Mouse (Mus musculus) kidney, embryonic 16.5 days (tissue): Measurements from ENCODE around the gene Galnt9. TPM values are rescaled to one million over a fixed set of nuclear protein-coding genes. Genes with fewer than 3 reads are reported as not detected.

Source experiments
- ATAC-seq: fragments of 200-750 bp; cut with Nextera tagmentation; 2 replicates; pipeline ENCODE4 v1.8.0; 2017; ENCODE audit warnings: moderate TSS enrichment; ENCODE audit not compliant: low FRiP score, low TSS enrichment
- H3K27ac ChIP-seq: fragments of 300-500 bp; sonication (generic); 2 replicates; pipeline ENCODE4 v1.5.1; 2014; ENCODE audit warnings: low read length
- H3K27me3 ChIP-seq: fragments of 300-500 bp; sonication (generic); 2 replicates; pipeline ENCODE4 v1.6.1; 2014; ENCODE audit warnings: low read length, control low read depth, mixed read lengths; ENCODE audit not compliant: insufficient read depth
- H3K36me3 ChIP-seq: fragments of 300-500 bp; sonication (generic); 2 replicates; pipeline ENCODE4 v1.6.1; 2014; ENCODE audit warnings: low read length, control low read depth, mixed read lengths; ENCODE audit not compliant: insufficient read depth
- H3K4me1 ChIP-seq: fragments of 300-500 bp; sonication (generic); 2 replicates; pipeline ENCODE4 v1.6.1; 2014; ENCODE audit warnings: low read length, control low read depth, mixed read lengths; ENCODE audit not compliant: insufficient read depth
- H3K4me2 ChIP-seq: fragments of 300-500 bp; sonication (generic); replicated peaks from 2 replicates; pipeline ENCODE4 v1.6.1; 2014; ENCODE audit warnings: low read depth, low read length
- H3K4me3 ChIP-seq: fragments of 300-500 bp; sonication (generic); 2 replicates; pipeline ENCODE4 v1.5.1; 2014; ENCODE audit warnings: mild to moderate bottlenecking, low read length
- H3K9ac ChIP-seq: fragments of 300-500 bp; sonication (generic); replicated peaks from 2 replicates; pipeline ENCODE4 v1.6.1; 2014; ENCODE audit warnings: low read length
- H3K9me3 ChIP-seq: fragments of 300-500 bp; sonication (generic); 2 replicates; pipeline ENCODE4 v1.6.1; 2016; ENCODE audit warnings: low read length, control low read depth
- WGBS: fragments of 180-500 bp; shearing (Covaris S2); extraction: QIAGEN DNeasy Blood & Tissue Kit; methylation state at CpG from one replicate; pipeline ENCODE4 v1.1.7; 2014; 5-methylcytosine and 5-hydroxymethylcytosine counted together
- polyA plus RNA-seq: library from polyadenylated mRNA; unstranded; fragments of >200 nt; fragmentation: Nextera tagmentation; extraction: Ambion mirVana; gene quantifications from 2 replicates; pipeline ENCODE4 v1.2.1, GENCODE M21; 2015

The Galnt9 gene
- polyA plus RNA-seq, 1 experiment from 2014 or later, result 0.44 TPM

GRCm38 (mm10) chr5:110526556-110526955 lies 17.6 kb upstream of the Galnt9 start:
- no peak overlapping the region for H3K4me2 ChIP-seq
- H3K36me3 ChIP-seq, result no peaks in the 10 kb centered on the region
- H3K9ac ChIP-seq, result no peak overlapping the region
- no peaks in the 10 kb centered on the region for H3K27me3 ChIP-seq
- 85% methylated on average over 4 of the region's 4 CpGs for WGBS
- H3K4me1 ChIP-seq, result no peaks in the 10 kb centered on the region
- no peak for ATAC-seq
- H3K27ac ChIP-seq, result no peak overlapping the region
- no peaks in the 10 kb centered on the region for H3K9me3 ChIP-seq
- H3K4me3 ChIP-seq, result no peak overlapping the region

- H3K4me1 ChIP-seq, result no peaks in the 10 kb centered on the region
- peaks cover 4% of the 10 kb centered on the region for H3K9me3 ChIP-seq
- 60% methylated on average over 4 of the region's 4 CpGs for WGBS
- H3K4me2 ChIP-seq, result no peak overlapping the region
- H3K27ac ChIP-seq, result no peak overlapping the region
- no peak overlapping the region for H3K9ac ChIP-seq
- ATAC-seq, result no peak
- H3K36me3 ChIP-seq, result no peaks in the 10 kb centered on the region
- no peaks in the 10 kb centered on the region for H3K27me3 ChIP-seq
- H3K4me3 ChIP-seq, result no peak overlapping the region
Measured at GRCm38 (mm10) chr5:110531091-110531490, 13.1 kb upstream of the Galnt9 start.

- Histone ChIP-seq H3K4me1 (no peaks in the 10 kb centered on the region), H3K4me3 (no peak overlapping the region), H3K9ac (no peak overlapping the region), H3K36me3 (no peaks in the 10 kb centered on the region), H3K9me3 (peaks cover 4% of the 10 kb centered on the region), H3K27ac (no peak overlapping the region), H3K27me3 (no peaks in the 10 kb centered on the region), H3K4me2 (no peak overlapping the region)
- 81% methylated on average over 1 of the region's 1 CpGs for WGBS
- ATAC-seq, result no peak
Measured at GRCm38 (mm10) chr5:110534402-110534801, 9.8 kb upstream of the Galnt9 start.

GRCm38 (mm10) chr5:110535964-110536363 lies 8.2 kb upstream of the Galnt9 start:
- no peak overlapping the region for H3K9ac ChIP-seq
- ATAC-seq, result no peak
- no peak overlapping the region for H3K27ac ChIP-seq
- peaks cover 4% of the 10 kb centered on the region for H3K9me3 ChIP-seq
- no peaks in the 10 kb centered on the region for H3K36me3 ChIP-seq
- H3K27me3 ChIP-seq, result no peaks in the 10 kb centered on the region
- H3K4me1 ChIP-seq, result no peaks in the 10 kb centered on the region
- WGBS, result 67% methylated on average over 8 of the region's 8 CpGs
- H3K4me2 ChIP-seq, result no peak overlapping the region
- no peak overlapping the region for H3K4me3 ChIP-seq

GRCm38 (mm10) chr5:110540947-110541346 lies 3.2 kb upstream of the Galnt9 start:
- WGBS, result 61% methylated on average over 2 of the region's 2 CpGs
- no peak overlapping the region for H3K9ac ChIP-seq
- peaks cover 5% of the 10 kb centered on the region; the same call in 1 of the 2 replicates for H3K4me1 ChIP-seq
- no peak overlapping the region for H3K4me2 ChIP-seq
- H3K9me3 ChIP-seq, result no peaks in the 10 kb centered on the region
- peaks cover 36% of the 10 kb centered on the region for H3K27me3 ChIP-seq
- no peak for ATAC-seq
- H3K36me3 ChIP-seq, result no peaks in the 10 kb centered on the region
- no peak overlapping the region for H3K27ac ChIP-seq
- no peak overlapping the region for H3K4me3 ChIP-seq

- no peaks in the 10 kb centered on the region for H3K9me3 ChIP-seq
Measured at GRCm38 (mm10) chr5:110541456-110541855, 2.7 kb upstream of the Galnt9 start.

GRCm38 (mm10) chr5:110544691-110545069 lies 525 bp downstream of the Galnt9 start:
- Histone ChIP-seq H3K9ac (no peak overlapping the region), H3K9me3 (no peaks in the 10 kb centered on the region), H3K4me2 (peak overlapping the region; percentile 62), H3K27ac (no peak overlapping the region), H3K4me3 (peak overlapping the region; percentile 12; the same call in 1 of the 2 replicates), H3K27me3 (peaks cover 43% of the 10 kb centered on the region), H3K36me3 (no peaks in the 10 kb centered on the region), H3K4me1 (peaks cover 5% of the 10 kb centered on the region; the same call in 1 of the 2 replicates)
- peak; percentile 51 for ATAC-seq
- WGBS, result 1% methylated on average over 24 of the region's 24 CpGs

More at GRCm38 (mm10) chr5:110541456-110541855, 2.7 kb upstream of the Galnt9 start:
- no peak overlapping the region for H3K9ac ChIP-seq
- H3K27ac ChIP-seq, result no peak overlapping the region
- no peak overlapping the region for H3K4me2 ChIP-seq
- H3K4me3 ChIP-seq, result no peak overlapping the region
- H3K27me3 ChIP-seq, result peaks cover 40% of the 10 kb centered on the region
- H3K4me1 ChIP-seq, result peaks cover 5% of the 10 kb centered on the region; the same call in 1 of the 2 replicates
- no peaks in the 10 kb centered on the region for H3K36me3 ChIP-seq
- 66% methylated on average over 6 of the region's 6 CpGs for WGBS
- ATAC-seq, result no peak

- no peaks in the 10 kb centered on the region for H3K36me3 ChIP-seq
- no peak overlapping the region for H3K4me2 ChIP-seq
- H3K4me1 ChIP-seq, result peaks cover 5% of the 10 kb centered on the region; the same call in 1 of the 2 replicates
- ATAC-seq, result no peak
- H3K9me3 ChIP-seq, result no peaks in the 10 kb centered on the region
- H3K4me3 ChIP-seq, result no peak overlapping the region
- peaks cover 43% of the 10 kb centered on the region for H3K27me3 ChIP-seq
- WGBS, result 71% methylated on average over 7 of the region's 7 CpGs
- H3K27ac ChIP-seq, result no peak overlapping the region
- no peak overlapping the region for H3K9ac ChIP-seq
Measured at GRCm38 (mm10) chr5:110545311-110545710, 1.2 kb downstream of the Galnt9 start.

- no peak overlapping the region for H3K9ac ChIP-seq
- H3K9me3 ChIP-seq, result no peaks in the 10 kb centered on the region
- no peak for ATAC-seq
- H3K4me1 ChIP-seq, result peaks cover 5% of the 10 kb centered on the region; the same call in 1 of the 2 replicates
- 78% methylated on average over 11 of the region's 11 CpGs for WGBS
- H3K36me3 ChIP-seq, result no peaks in the 10 kb centered on the region
- H3K27ac ChIP-seq, result no peak overlapping the region
- H3K4me2 ChIP-seq, result no peak overlapping the region
- peaks cover 43% of the 10 kb centered on the region for H3K27me3 ChIP-seq
- H3K4me3 ChIP-seq, result no peak overlapping the region
Measured at GRCm38 (mm10) chr5:110546136-110546535, 2.0 kb downstream of the Galnt9 start.

- ATAC-seq, result no peak
- Histone ChIP-seq H3K27ac (no peak overlapping the region), H3K9ac (no peak overlapping the region), H3K4me1 (peaks cover 5% of the 10 kb centered on the region; the same call in 1 of the 2 replicates), H3K4me2 (no peak overlapping the region), H3K4me3 (no peak overlapping the region), H3K36me3 (no peaks in the 10 kb centered on the region), H3K27me3 (peaks cover 43% of the 10 kb centered on the region), H3K9me3 (no peaks in the 10 kb centered on the region)
- 71% methylated on average over 5 of the region's 5 CpGs for WGBS
Measured at GRCm38 (mm10) chr5:110546726-110547406, 2.7 kb downstream of the Galnt9 start.
